Mouse (Mus musculus): Measurements from ENCODE around the gene Phf20.
A peak's percentile ranks its signal among the peaks of the same experiment; 100 is the strongest.

The Phf20 gene

GRCm38 (mm10) chr2:156196302-156197128 lies at the start of gene Phf20:
Gene Phf20 (plus strand): TSS chr2:156196466.
- peak; percentile 98 for DNase-seq (ENCODE audit: low read depth)

- peak; percentile 35 for DNase-seq (ENCODE audit: low read depth)
Measured at GRCm38 (mm10) chr2:156147316-156147915, 48.9 kb upstream of the Phf20 start.

- DNase-seq (ENCODE audit: low read depth), result peak; percentile 30
Measured at GRCm38 (mm10) chr2:156151538-156151937, 44.7 kb upstream of the Phf20 start.

GRCm38 (mm10) chr2:156165478-156165877 lies 30.8 kb upstream of the Phf20 start:
- no peak for DNase-seq (ENCODE audit: low read depth)

- DNase-seq (ENCODE audit: low read depth), result no peak
Measured at GRCm38 (mm10) chr2:156166557-156166956, 29.7 kb upstream of the Phf20 start.

GRCm38 (mm10) chr2:156177079-156177478 lies 19.2 kb upstream of the Phf20 start:
- peak; percentile 66 for DNase-seq (ENCODE audit: low read depth)

- DNase-seq (ENCODE audit: low read depth), result peak; percentile 50
Measured at GRCm38 (mm10) chr2:156177651-156178050, 18.6 kb upstream of the Phf20 start.

GRCm38 (mm10) chr2:156179046-156179795 lies 17.0 kb upstream of the Phf20 start:
- peak; percentile 94 for DNase-seq (ENCODE audit: low read depth)

GRCm38 (mm10) chr2:156179796-156180093 lies 16.5 kb upstream of the Phf20 start:
- no peak for DNase-seq (ENCODE audit: low read depth)

GRCm38 (mm10) chr2:156180094-156180821 lies 16.0 kb upstream of the Phf20 start, which contains the start of gene Rbm39:
Gene Rbm39 (minus strand): TSS chr2:156180238.
- DNase-seq (ENCODE audit: low read depth), result peak; percentile 100

GRCm38 (mm10) chr2:156180824-156181590 lies 15.3 kb upstream of the Phf20 start:
- DNase-seq (ENCODE audit: low read depth), result no peak

GRCm38 (mm10) chr2:156181592-156181991 lies 14.7 kb upstream of the Phf20 start:
- DNase-seq (ENCODE audit: low read depth), result no peak

GRCm38 (mm10) chr2:156189241-156189640 lies 7.0 kb upstream of the Phf20 start:
- DNase-seq (ENCODE audit: low read depth), result peak; percentile 43

GRCm38 (mm10) chr2:156190004-156190896 lies 6.0 kb upstream of the Phf20 start:
- DNase-seq (ENCODE audit: low read depth), result peak; percentile 90

- DNase-seq (ENCODE audit: low read depth), result no peak
Measured at GRCm38 (mm10) chr2:156191540-156191939, 4.7 kb upstream of the Phf20 start.

GRCm38 (mm10) chr2:156192068-156192467 lies 4.2 kb upstream of the Phf20 start:
- DNase-seq (ENCODE audit: low read depth), result no peak

- DNase-seq (ENCODE audit: low read depth), result no peak
Measured at GRCm38 (mm10) chr2:156193066-156193862, 3.0 kb upstream of the Phf20 start.

GRCm38 (mm10) chr2:156194571-156194970 lies 1.7 kb upstream of the Phf20 start:
- DNase-seq (ENCODE audit: low read depth), result no peak

- peak; percentile 42 for DNase-seq (ENCODE audit: low read depth)
Measured at GRCm38 (mm10) chr2:156197129-156197911, 1.1 kb downstream of the Phf20 start.
